Mouse (Mus musculus) frontal cortex, postnatal 10 days (tissue): ENCODE data around the gene Rap1gap.

ENCODE experiments used
- DNase-seq, 2 experiments: peaks; one replicate each; pipeline ENCODE4 v3.0.0; 2022; ENCODE audit warnings: low spot score in 2 of 2, mixed read lengths in 1 of 2

Rap1gap gene

GRCm38 (mm10) chr4:137661547-137661946 lies 3.0 kb upstream of the Rap1gap start:
- no peak for DNase-seq

- DNase-seq = no peak
Observed at GRCm38 (mm10) chr4:137663491-137663890, 1.0 kb upstream of the Rap1gap start.

GRCm38 (mm10) chr4:137664980-137665675 lies 602 bp downstream of the Rap1gap start:
- no peak for DNase-seq

- DNase-seq = no peak
Observed at GRCm38 (mm10) chr4:137665791-137666190, 1.3 kb downstream of the Rap1gap start.

- no peak for DNase-seq
Observed at GRCm38 (mm10) chr4:137666283-137666957, 1.9 kb downstream of the Rap1gap start.

- peak in 1 of 2 experiments; percentile 56 for DNase-seq
Observed at GRCm38 (mm10) chr4:137666958-137667345, 2.4 kb downstream of the Rap1gap start.

GRCm38 (mm10) chr4:137667747-137668146 lies 3.2 kb downstream of the Rap1gap start:
- DNase-seq = peak in 1 of 2 experiments; percentile 12

- DNase-seq = no peak
Observed at GRCm38 (mm10) chr4:137671711-137672500, 7.4 kb downstream of the Rap1gap start.

GRCm38 (mm10) chr4:137675566-137675965 lies 11.0 kb downstream of the Rap1gap start:
- no peak for DNase-seq

GRCm38 (mm10) chr4:137676057-137676456 lies 11.5 kb downstream of the Rap1gap start:
- DNase-seq = peak in 1 of 2 experiments; percentile 79

- no peak for DNase-seq
Observed at GRCm38 (mm10) chr4:137676700-137677484, 12.4 kb downstream of the Rap1gap start.

- no peak for DNase-seq
Observed at GRCm38 (mm10) chr4:137677906-137678305, 13.4 kb downstream of the Rap1gap start.

- DNase-seq = no peak
Observed at GRCm38 (mm10) chr4:137678568-137678967, 14.0 kb downstream of the Rap1gap start.

- peak in 1 of 2 experiments; percentile 63 for DNase-seq
Observed at GRCm38 (mm10) chr4:137679979-137680550, 15.5 kb downstream of the Rap1gap start.

GRCm38 (mm10) chr4:137680721-137681120 lies 16.2 kb downstream of the Rap1gap start:
- no peak for DNase-seq

GRCm38 (mm10) chr4:137681408-137682104 lies 17.0 kb downstream of the Rap1gap start:
- DNase-seq = peak; percentile 76 to 79

- no peak for DNase-seq
Observed at GRCm38 (mm10) chr4:137682961-137683453, 18.5 kb downstream of the Rap1gap start.

- DNase-seq = no peak
Observed at GRCm38 (mm10) chr4:137684830-137685343, 20.4 kb downstream of the Rap1gap start.

GRCm38 (mm10) chr4:137686303-137686702 lies 21.8 kb downstream of the Rap1gap start:
- no peak for DNase-seq

GRCm38 (mm10) chr4:137687234-137687825 lies 22.8 kb downstream of the Rap1gap start:
- no peak for DNase-seq
